Mouse (Mus musculus) heart, adult 2 months (tissue): ENCODE measurements around the gene Ly6g6c. TPM values are rescaled to one million over a fixed set of nuclear protein-coding genes. Genes with fewer than 3 reads are reported as not detected.

Source experiments
- DNase-seq, 2 experiments: peaks; one replicate each; pipeline ENCODE4 v3.0.0; 2021
- H3K27ac ChIP-seq: fragments of 200-600 bp; 2 replicates; pipeline ENCODE4 v1.8.1; 2022
- H3K27me3 ChIP-seq: fragments of 200-500 bp; 2 replicates; pipeline ENCODE4 v1.6.1; 2012; ENCODE audit warnings: mild to moderate bottlenecking, low read length, inconsistent platforms, mixed read lengths; ENCODE audit not compliant: control insufficient read depth, insufficient read depth
- H3K36me3 ChIP-seq: fragments of 200-500 bp; 2 replicates; pipeline ENCODE4 v1.6.1; 2012; ENCODE audit warnings: low read length, inconsistent platforms; ENCODE audit not compliant: control insufficient read depth, insufficient read depth
- H3K4me1 ChIP-seq: fragments of 200-500 bp; 2 replicates; pipeline ENCODE4 v1.6.1; 2011; ENCODE audit warnings: low read length; ENCODE audit not compliant: control insufficient read depth, insufficient read depth
- H3K4me3 ChIP-seq: fragments of 200-600 bp; 2 replicates; pipeline ENCODE4 v1.8.1; 2022
- H3K79me2 ChIP-seq: fragments of 200-500 bp; replicated peaks from 2 replicates; pipeline ENCODE4 v1.6.1; 2012; ENCODE audit warnings: mild to moderate bottlenecking, inconsistent platforms, low read length, moderate library complexity, mixed read lengths; ENCODE audit not compliant: control insufficient read depth, insufficient read depth
- H3K9ac ChIP-seq: fragments of 200-500 bp; 2 replicates; pipeline ENCODE4 v1.6.1; 2012; ENCODE audit warnings: low read depth, mild to moderate bottlenecking, control low read depth, inconsistent platforms, low read length, mixed read lengths
- CTCF ChIP-seq: fragments of 200-600 bp; IDR thresholded peaks from 2 replicates; pipeline ENCODE4 v1.8.1; 2022; ENCODE audit warnings: antibody characterized with exemption, mild to moderate bottlenecking, moderate library complexity
- EP300 ChIP-seq: fragments of 200-500 bp; IDR thresholded peaks from 2 replicates; pipeline ENCODE4 v1.6.1; 2011; ENCODE audit warnings: low read depth, low read length, control low read depth; ENCODE audit not compliant: insufficient read depth
- POLR2A ChIP-seq: fragments of 200-500 bp; IDR thresholded peaks from 2 replicates; pipeline ENCODE4 v1.6.1; 2011; ENCODE audit warnings: mild to moderate bottlenecking, low read depth, low read length, control low read depth; ENCODE audit not compliant: insufficient read depth
- WGBS: fragments of 180-500 bp; shearing (Covaris S2); methylation state at CpG from one replicate; pipeline ENCODE4 v1.1.7; 2018; 5-methylcytosine and 5-hydroxymethylcytosine counted together
- intact Hi-C: fragments of 180-260 bp; cut with DNase I; formaldehyde crosslinking; loops from one replicate; pipeline ENCODE4 v1.15.1; 2025
- polyA plus RNA-seq: library from polyadenylated mRNA; depleted of rRNA; stranded (reverse); fragments of >200 nt; gene quantifications from 2 replicates; pipeline ENCODE4 v1.2.3, GENCODE M21; 2012
- total RNA-seq, 2 experiments: library from RNA; stranded (reverse); gene quantifications; 2 replicates each; pipeline ENCODE4 v1.2.3; 2021

Gene Ly6g6c
- total and polyA plus RNA-seq, 3 experiments, result 0.34 to 0.64 (median 0.55) TPM

DNA sequence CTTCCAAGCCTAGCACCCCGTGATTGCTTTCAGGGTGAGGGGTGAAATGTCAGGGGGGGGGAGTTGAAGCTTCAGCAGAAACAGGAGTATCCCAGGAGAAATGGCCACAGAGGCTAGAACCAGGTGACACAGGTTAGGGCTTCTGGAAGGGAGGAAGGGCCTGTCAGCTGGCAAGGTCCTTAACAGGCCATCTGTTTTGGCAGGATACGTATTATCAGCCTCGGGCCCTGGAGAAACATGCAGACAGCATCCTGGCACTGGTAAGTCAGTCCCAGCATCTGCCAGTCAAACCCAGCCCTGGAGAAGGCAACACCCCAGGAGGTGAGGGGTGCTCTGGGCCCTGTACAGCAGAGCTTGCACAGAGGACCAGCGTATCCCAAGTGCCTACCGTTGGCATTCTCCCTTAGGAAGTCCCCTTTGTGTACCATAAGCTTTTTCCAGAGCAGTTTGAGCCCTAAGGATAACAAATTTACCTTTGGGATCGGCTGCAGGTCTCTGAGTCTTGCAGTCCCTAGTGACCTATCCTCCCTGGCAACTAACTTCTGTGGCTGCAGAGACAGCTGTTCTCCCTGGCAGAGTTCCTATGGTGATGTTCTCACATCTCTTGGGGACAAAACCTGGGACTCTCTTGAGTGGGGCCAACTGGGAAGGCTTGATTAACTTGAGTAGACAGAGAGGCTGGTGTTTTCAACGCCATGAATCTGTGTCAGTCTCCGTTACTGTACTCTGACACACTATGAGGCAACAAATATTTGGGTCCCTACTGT lies 25.2 kb downstream of the Ly6g6c start:
- peak overlapping the region; percentile 11 for H3K9ac ChIP-seq
- intact Hi-C loops, result loop anchor here (2.0 kb wide), 1 partner anchor 30 kb away; the partner anchor contains the start of gene Gpank1
- H3K27ac ChIP-seq, result peak overlapping the region; percentile 99
- TF ChIP-seq CTCF, result no peak
- TF ChIP-seq POLR2A, result no peak
- TF ChIP-seq EP300, result no peak
- peak overlapping the region; percentile 95 for H3K4me3 ChIP-seq
- 32% methylated on average over 8 of the region's 8 CpGs for WGBS
- no peaks in the 10 kb centered on the region for H3K36me3 ChIP-seq
- no peaks in the 10 kb centered on the region for H3K79me2 ChIP-seq
- H3K27me3 ChIP-seq, result no peaks in the 10 kb centered on the region
- peak; percentile 42 to 43 for DNase-seq
- H3K4me1 ChIP-seq, result peaks cover 1% of the 10 kb centered on the region; the same call in 1 of the 2 replicates

- TF ChIP-seq CTCF (no peak), POLR2A (no peak), EP300 (no peak)
- WGBS, result 82% methylated on average over 14 of the region's 14 CpGs
- Histone ChIP-seq H3K9ac (no peak overlapping the region), H3K79me2 (no peaks in the 10 kb centered on the region), H3K27ac (no peak overlapping the region), H3K4me3 (no peak overlapping the region), H3K27me3 (no peaks in the 10 kb centered on the region), H3K36me3 (no peaks in the 10 kb centered on the region), H3K4me1 (peaks cover 1% of the 10 kb centered on the region; the same call in 1 of the 2 replicates)
- intact Hi-C loops, result no loop called here
- no peak for DNase-seq
These were observed 27.4 kb downstream of the Ly6g6c start for GRCm38 (mm10) chr17:35092403-35093198.

- no peak overlapping the region for H3K27ac ChIP-seq
- H3K36me3 ChIP-seq, result no peaks in the 10 kb centered on the region
- no peak overlapping the region for H3K4me3 ChIP-seq
- no peak for DNase-seq
- H3K79me2 ChIP-seq, result no peaks in the 10 kb centered on the region
- no peak for TF ChIP-seq CTCF
- TF ChIP-seq POLR2A, result no peak
- TF ChIP-seq EP300, result no peak
- WGBS, result 73% methylated on average over 15 of the region's 15 CpGs
- intact Hi-C loops, result no loop called here
- H3K4me1 ChIP-seq, result peaks cover 1% of the 10 kb centered on the region; the same call in 1 of the 2 replicates
- no peaks in the 10 kb centered on the region for H3K27me3 ChIP-seq
- no peak overlapping the region for H3K9ac ChIP-seq
These were observed 29.5 kb downstream of the Ly6g6c start for GRCm38 (mm10) chr17:35094475-35095365.

GRCm38 (mm10) chr17:35096597-35096996 lies 31.4 kb downstream of the Ly6g6c start:
- no peak for TF ChIP-seq EP300
- no peak for TF ChIP-seq CTCF
- no peak for TF ChIP-seq POLR2A
- H3K27me3 ChIP-seq, result no peaks in the 10 kb centered on the region
- no peaks in the 10 kb centered on the region for H3K36me3 ChIP-seq
- no peaks in the 10 kb centered on the region for H3K4me1 ChIP-seq
- intact Hi-C loops, result no loop called here
- DNase-seq, result no peak
- no peaks in the 10 kb centered on the region for H3K79me2 ChIP-seq
- WGBS, result 85% methylated on average over 12 of the region's 12 CpGs
- no peak overlapping the region for H3K4me3 ChIP-seq
- H3K9ac ChIP-seq, result no peak overlapping the region
- H3K27ac ChIP-seq, result no peak overlapping the region

DNA sequence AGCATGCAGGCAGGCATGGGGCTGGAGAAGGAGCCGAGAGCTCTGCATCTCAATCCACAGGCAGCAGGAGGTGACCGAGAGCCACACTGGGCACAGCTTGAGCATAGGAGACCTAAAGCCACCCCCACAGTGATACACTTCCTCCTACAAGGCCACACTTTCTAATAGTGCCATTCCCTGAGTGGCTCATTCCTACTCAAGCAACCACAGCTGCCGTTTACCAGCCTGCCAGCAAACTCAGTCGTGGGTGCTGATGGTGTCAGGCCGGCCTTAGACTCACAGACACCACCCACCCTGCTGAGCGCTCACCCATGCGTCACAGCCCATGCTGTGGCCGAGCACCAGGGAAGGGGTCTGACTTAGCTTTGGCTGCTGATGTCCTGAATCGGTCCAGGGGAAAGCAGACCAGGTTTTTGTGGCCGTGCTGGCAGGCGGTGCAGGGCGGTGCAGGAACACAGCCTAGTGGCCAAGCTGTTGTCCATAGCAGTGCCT lies 32.0 kb downstream of the Ly6g6c start:
- WGBS, result 84% methylated on average over 12 of the region's 12 CpGs

More for the DNA sequence above, 32.0 kb downstream of the Ly6g6c start:
- H3K27me3 ChIP-seq, result no peaks in the 10 kb centered on the region
- intact Hi-C loops, result no loop called here
- H3K4me3 ChIP-seq, result no peak overlapping the region
- DNase-seq, result no peak
- TF ChIP-seq EP300, result no peak
- peak; percentile 39 for TF ChIP-seq CTCF
- H3K36me3 ChIP-seq, result no peaks in the 10 kb centered on the region
- no peaks in the 10 kb centered on the region for H3K79me2 ChIP-seq
- H3K27ac ChIP-seq, result no peak overlapping the region
- no peak overlapping the region for H3K9ac ChIP-seq
- H3K4me1 ChIP-seq, result no peaks in the 10 kb centered on the region
